Mouse (Mus musculus): Measurements from ENCODE around the gene Ankrd61.

Ankrd61 gene

DNA sequence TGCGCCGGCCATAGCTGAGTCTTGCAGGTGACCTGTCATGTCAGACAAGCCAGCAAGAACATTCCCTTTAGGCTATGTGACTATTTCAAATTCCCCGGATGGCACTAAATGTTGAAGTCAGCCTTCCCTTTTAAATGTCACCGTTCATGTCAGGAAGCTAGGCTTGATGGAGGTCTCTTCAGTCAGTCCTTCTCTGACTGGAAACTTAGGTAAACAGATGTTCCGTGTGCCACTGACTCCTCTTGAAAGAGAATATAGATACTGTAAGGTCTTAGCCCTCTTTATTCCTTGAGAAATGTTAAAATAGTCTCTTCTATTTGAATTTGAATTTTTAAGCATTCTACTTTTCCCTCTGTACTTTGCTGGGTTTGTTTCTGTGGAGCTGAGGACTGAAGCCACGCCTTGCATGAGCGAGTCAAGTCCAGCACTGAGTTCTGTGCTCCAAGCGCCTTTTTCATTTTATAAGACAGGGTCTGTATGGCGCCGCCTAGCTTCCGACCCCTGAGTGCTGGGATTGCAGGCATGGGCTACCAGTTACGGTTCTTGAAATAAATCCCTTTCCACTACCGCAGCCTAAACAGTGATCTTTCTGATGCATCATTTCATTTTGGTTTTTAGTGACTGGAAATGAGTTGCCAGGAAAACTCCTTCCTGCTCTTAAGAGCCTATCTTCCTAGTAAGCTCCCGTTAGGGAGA is at the start of gene Ankrd61:
Ankrd61 (minus strand) TSS at position 51 of the 696 bp plus-strand sequence.
- no peak for DNase-seq (ENCODE audit: low read depth in 2 of 2, low spot score in 2 of 2)

GRCm38 (mm10) chr5:143943231-143944125 is 46.0 kb upstream of the Ankrd61 start:
- DNase-seq (ENCODE audit: low read depth in 2 of 2, low spot score in 2 of 2) = no peak

- DNase-seq (ENCODE audit: low read depth in 2 of 2, low spot score in 2 of 2) = no peak
Observed at GRCm38 (mm10) chr5:143941588-143941987, 44.1 kb upstream of the Ankrd61 start.

DNA sequence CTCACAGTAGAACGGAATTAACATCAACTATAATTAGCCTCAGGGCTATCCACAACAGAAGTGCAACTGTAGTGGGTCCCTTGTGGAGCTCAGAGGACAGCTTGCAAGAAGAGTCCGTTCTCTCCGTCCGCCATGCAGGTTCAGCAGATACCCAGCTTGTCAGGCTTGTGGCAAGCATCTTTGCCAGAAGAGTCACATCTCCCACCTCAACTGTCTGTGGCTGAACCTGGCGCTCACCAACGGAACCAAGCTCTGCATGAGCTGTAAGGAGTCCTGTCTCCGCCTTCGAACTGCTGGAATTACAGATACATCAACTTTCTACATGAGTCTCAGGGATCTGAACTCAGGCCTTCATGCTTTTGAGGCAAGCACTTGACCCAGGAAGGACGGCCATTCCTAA is 38.7 kb upstream of the Ankrd61 start:
- DNase-seq (ENCODE audit: low read depth in 2 of 2, low spot score in 2 of 2) = no peak

- DNase-seq (ENCODE audit: low read depth in 2 of 2, low spot score in 2 of 2) = no peak
Observed at GRCm38 (mm10) chr5:143933875-143934274, 36.4 kb upstream of the Ankrd61 start.

DNA sequence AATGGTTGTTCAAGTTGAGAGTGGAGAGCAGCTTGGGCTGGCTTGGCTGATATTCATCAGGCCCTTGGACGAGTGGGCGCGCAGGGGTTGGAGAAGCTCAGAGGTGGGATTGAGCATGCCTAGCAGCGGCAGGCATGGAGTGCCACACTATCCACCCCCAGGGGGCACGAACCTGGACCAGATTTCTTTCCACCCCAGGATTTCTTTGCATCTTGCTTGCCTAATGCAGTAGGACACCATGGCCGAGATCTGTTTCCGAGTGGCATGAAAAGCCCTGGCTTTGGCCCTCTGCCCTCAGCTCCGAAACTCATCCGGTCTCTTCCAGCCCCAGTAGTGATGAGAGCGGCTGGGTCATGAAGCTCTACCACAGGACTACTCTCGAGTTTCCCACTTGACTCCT is 35.9 kb upstream of the Ankrd61 start:
- no peak for DNase-seq (ENCODE audit: low read depth in 2 of 2, low spot score in 2 of 2)

DNA sequence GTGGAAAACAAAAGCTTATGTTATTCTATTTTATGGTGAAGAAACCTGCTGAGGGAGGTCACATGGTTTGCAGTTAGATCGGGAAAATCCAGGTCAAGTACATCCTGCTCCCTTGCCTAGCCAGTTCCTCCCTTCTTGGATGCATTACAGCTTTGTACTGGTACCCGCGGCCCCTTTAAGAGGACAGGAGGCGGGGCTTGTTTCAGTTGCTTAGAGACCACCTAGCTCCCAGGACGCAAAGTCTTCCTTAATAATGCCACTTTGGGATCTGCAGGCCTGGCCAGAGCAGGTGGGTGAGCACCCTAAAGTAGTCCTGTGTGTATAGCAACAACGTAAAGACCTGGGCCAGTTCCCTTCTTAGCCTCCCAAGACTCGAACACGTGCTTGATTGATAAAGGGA is 35.3 kb upstream of the Ankrd61 start, which contains the start of gene Rsph10b:
Rsph10b (plus strand) TSS at position 205 of the 400 bp plus-strand sequence.
- DNase-seq (ENCODE audit: low read depth in 2 of 2, low spot score in 2 of 2) = no peak

GRCm38 (mm10) chr5:143931863-143932580 is 34.5 kb upstream of the Ankrd61 start:
- no peak for DNase-seq (ENCODE audit: low read depth in 2 of 2, low spot score in 2 of 2)

DNA sequence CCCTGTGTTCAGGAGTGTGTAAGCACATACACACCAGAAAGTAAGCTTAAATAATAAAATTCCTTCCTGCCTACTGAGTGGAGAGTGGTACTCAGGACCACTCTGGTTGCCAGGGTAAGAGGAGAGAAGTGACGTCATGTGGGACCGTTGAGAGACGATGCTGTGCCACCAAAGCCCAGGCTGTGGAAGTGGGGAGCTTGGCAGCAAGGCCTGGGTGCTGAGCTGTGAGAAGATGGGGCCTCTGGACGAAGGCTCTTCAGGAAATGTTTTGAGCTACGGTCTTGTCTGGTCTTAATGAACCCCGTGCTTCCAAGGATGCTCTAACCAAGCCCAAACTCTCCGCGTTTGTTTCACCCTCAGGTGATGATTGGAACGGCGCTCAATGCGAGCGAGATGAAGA is 33.2 kb upstream of the Ankrd61 start:
- no peak for DNase-seq (ENCODE audit: low read depth in 2 of 2, low spot score in 2 of 2)

DNA sequence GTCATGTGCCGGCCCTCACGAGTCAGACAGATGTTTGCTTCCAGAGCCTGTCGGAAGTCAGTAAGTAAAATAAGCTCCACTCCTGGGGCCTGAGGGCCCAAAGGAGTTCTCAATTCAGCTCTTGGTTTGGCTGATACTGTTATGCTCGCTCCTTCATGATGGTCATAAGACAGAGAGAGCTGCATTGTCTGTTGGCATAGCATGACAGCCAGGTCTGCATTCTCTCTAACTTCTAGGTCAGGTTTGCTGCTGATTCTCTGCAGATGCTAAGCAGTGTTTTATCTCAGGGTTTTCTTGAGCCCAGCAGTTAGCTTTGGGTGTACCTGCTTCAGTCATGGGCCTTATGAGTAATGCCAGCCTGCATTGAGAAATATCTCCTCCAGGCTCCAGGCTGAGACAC is 31.8 kb upstream of the Ankrd61 start:
- no peak for DNase-seq (ENCODE audit: low read depth in 2 of 2, low spot score in 2 of 2)

DNA sequence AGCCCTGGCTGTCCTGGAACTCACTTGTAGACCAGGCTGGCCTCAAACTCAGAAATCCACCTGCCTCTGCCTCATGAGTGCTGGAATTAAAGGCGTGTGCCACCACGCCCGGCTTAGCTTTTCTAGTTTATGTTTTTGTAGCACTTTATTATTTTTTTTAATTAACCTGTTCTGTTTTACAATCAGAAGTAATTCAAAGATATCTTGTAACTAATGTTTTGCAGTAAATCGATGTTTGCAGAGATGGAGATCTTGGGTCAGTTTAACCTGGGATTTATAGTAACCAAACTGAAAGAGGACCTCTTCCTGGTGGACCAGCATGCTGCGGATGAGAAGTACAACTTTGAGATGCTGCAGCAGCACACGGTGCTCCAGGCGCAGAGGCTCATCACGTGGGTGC is 30.4 kb upstream of the Ankrd61 start, which contains the start of gene Gm42421:
Gm42421 (plus strand) TSS at position 301 of the 400 bp plus-strand sequence.
- no peak for DNase-seq (ENCODE audit: low read depth in 2 of 2, low spot score in 2 of 2)

- DNase-seq (ENCODE audit: low read depth in 2 of 2, low spot score in 2 of 2) = no peak
Observed at GRCm38 (mm10) chr5:143924781-143925452, 27.4 kb upstream of the Ankrd61 start.

DNA sequence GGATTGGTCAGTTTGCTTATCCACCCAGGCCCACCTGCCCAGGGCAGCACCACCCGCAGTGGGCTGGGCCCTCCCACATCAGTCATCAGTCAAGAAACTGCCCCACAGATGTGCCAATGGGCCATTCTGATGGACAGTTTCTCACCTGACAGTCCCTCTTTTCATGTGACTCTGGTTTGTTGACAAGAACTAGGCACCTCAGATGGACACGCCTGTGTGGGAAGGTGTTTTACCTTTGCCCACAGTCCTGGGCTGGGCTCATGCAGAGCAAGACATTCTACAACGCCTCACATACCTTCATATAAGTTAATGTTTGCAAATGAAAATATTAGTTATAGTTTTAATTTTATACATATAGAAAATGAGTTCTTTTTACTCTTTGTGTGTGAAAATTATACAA is 20.6 kb upstream of the Ankrd61 start:
- DNase-seq (ENCODE audit: low read depth in 2 of 2, low spot score in 2 of 2) = no peak

GRCm38 (mm10) chr5:143917418-143917817 is 19.9 kb upstream of the Ankrd61 start:
- peak; percentile 28 to 53 for DNase-seq (ENCODE audit: low read depth in 2 of 2, low spot score in 2 of 2)

GRCm38 (mm10) chr5:143916221-143916620 is 18.7 kb upstream of the Ankrd61 start:
- DNase-seq (ENCODE audit: low read depth in 2 of 2, low spot score in 2 of 2) = no peak

- peak; percentile 88 to 90 for DNase-seq (ENCODE audit: low read depth in 2 of 2, low spot score in 2 of 2)
Observed at GRCm38 (mm10) chr5:143909417-143910400, 12.2 kb upstream of the Ankrd61 start, which contains the start of the genes Aimp2 and Pms2. Gene Aimp2, minus strand, starts transcription at chr5:143909847. Gene Pms2, plus strand, starts transcription at chr5:143909964.

- DNase-seq (ENCODE audit: low read depth in 2 of 2, low spot score in 2 of 2) = no peak
Observed at GRCm38 (mm10) chr5:143908926-143909325, 11.4 kb upstream of the Ankrd61 start.

DNA sequence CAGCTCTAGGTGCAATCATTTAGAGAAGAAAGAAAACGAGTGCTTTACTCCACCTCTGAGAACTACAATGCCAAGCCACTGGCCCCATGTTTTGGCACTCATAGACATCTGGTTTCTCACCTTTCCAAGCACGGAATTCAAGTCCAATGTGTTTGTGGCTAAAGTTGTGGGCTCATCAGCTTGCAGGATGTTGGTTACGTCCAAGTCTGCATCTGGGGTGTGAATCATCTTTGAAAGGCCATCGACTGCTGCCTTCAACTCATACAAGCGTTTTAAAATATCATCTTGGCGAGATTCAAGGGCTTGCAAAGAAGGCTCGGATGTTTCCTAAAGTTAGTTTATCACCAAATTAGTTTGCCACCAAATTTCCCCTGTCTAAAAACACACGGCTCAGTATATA is 8.9 kb upstream of the Ankrd61 start:
- DNase-seq (ENCODE audit: low read depth in 2 of 2, low spot score in 2 of 2) = no peak

DNA sequence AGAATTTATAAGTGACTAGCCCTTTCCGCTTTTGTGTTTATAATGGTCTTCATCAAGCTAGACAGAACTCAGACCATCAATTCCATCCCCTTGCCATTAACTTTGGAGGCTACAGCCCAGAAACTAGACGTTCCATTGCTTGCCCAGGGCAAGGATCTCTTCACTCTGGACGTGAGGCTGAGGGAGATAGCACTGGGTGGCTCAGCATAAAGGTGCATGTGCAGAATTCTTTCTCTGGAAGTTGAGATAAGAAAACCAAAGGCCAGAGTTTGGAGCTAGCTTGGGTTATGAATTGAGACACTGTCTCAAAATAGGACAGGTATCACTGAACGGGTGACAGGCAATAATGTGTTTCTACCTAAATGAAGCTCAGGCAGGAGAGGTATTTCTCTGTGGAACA is 6.3 kb upstream of the Ankrd61 start:
- DNase-seq (ENCODE audit: low read depth in 2 of 2, low spot score in 2 of 2) = no peak

GRCm38 (mm10) chr5:143902111-143902510 is 4.6 kb upstream of the Ankrd61 start:
- DNase-seq (ENCODE audit: low read depth in 2 of 2, low spot score in 2 of 2) = no peak
